Mouse (Mus musculus) liver, adult 2 months (tissue): ENCODE measurements around the gene Gm7356.
"Not testable (repeated sequence)": the region's sequence is repeated elsewhere in the genome, so short reads cannot be mapped to it uniquely, and the experiment has no call there.

Experiments used
- CTCF ChIP-seq: fragments of 200-500 bp; IDR thresholded peaks from 2 replicates; pipeline ENCODE4 v1.5.1; 2011; ENCODE audit warnings: low read depth, low read length, control low read depth
- POLR2A ChIP-seq: fragments of 200-500 bp; IDR thresholded peaks from 2 replicates; pipeline ENCODE4 v1.6.1; 2011; ENCODE audit warnings: low read length, control low read depth; ENCODE audit not compliant: insufficient read depth; ENCODE audit errors: extremely low read depth

GRCm38 (mm10) chr17:14037012-14037411 lies 33.5 kb upstream of the Gm7356 start:
- not testable (repeated sequence) for TF ChIP-seq CTCF, POLR2A
